Mouse (Mus musculus) MEL-GATA-1-ER (cell line): Measurements from ENCODE around the gene Phf14.
A peak's percentile ranks its signal among the peaks of the same experiment; 100 is the strongest.
"Not testable (repeated sequence)": the region's sequence is repeated elsewhere in the genome, so short reads cannot be mapped to it uniquely, and the experiment has no call there.

Experiments
- DNase-seq: peaks from one replicate; pipeline ENCODE4 v3.0.0-alpha.2; 2012; ENCODE audit warnings: low read depth; ENCODE audit errors: extremely low read depth

Phf14 gene

GRCm38 (mm10) chr6:12089439-12089992, 181.9 kb downstream of the Phf14 start:
- DNase-seq: no peak

GRCm38 (mm10) chr6:12095716-12096115, 188.1 kb downstream of the Phf14 start:
- DNase-seq: no peak

DNA sequence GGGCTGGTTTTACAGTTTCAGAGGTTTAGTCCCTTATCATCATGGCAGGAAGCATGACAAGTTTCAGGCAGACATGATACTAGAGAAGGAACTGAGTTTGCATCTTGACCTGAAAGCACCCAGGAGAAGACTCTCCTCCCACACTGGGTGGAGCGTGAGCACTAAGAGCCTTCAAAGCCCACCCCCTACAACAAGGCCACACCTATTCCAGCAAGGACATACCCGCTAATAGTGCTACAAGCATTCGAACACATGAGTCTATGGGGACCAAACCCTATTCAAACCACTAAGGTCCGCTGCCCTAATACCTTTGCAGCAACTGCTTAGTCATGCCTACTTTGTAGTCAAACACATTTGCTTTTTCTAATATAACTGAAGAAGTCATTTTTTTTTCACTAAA, 189.5 kb downstream of the Phf14 start:
- DNase-seq: no peak

- DNase-seq: no peak
These were observed 197.5 kb downstream of the Phf14 start for GRCm38 (mm10) chr6:12105144-12105543.

DNA sequence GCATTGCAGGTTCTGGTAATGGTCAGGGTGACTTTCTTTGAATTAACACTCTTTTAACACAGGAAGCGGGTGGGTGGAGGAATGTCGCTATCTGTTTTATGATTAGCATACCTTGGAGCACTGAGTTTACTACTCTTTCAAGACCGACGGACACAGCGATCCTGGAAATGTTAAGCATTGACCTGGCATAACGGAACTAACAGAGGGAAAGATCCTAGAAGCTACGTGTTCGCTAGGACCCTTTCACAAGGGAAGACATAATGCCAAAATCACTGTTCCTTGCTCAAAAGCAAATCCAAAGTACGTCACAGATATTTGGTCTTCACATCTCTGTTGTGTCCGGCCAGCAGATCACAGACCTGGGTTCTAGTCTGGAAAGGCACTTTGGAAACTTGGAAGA, 199.7 kb downstream of the Phf14 start:
- DNase-seq: no peak

GRCm38 (mm10) chr6:12107786-12108185, 200.2 kb downstream of the Phf14 start:
- no peak for DNase-seq

- DNase-seq: no peak
These were observed 209.6 kb downstream of the Phf14 start for GRCm38 (mm10) chr6:12116926-12117818.

DNA sequence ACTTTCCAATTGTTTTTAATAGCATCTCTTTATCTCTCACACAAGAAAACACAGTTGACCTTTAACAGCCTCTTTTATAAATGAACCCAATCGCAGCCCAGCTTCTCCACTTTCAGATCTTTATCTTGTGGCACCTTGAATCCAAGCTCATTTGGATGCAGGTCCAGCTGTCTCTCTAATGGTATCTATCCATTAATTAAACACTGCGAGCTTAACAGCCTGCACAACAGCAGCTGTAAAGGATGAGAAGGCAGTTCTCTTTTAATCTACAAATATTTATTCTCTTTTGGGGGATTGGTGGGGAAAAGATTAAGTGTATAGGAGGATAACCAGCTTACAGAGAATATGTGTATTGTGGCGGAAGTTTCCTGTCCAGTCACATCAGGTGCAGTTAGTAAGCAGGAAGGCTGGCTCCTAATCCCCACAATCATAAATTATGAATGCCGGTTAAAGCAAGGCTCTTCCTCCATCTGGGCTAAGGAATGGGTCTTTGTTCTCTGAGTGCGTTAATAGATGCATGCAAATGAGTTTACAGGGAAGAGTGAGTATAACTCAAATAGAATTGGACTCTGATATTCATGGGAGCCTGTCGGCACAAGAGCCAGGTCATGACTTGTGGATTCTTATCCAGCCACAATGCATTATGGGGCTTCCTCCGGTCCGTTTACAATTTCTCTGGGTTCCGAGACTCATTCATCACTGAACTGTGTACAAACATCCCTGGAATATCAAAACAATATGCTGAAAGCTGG, 210.4 kb downstream of the Phf14 start:
- no peak for DNase-seq

DNA sequence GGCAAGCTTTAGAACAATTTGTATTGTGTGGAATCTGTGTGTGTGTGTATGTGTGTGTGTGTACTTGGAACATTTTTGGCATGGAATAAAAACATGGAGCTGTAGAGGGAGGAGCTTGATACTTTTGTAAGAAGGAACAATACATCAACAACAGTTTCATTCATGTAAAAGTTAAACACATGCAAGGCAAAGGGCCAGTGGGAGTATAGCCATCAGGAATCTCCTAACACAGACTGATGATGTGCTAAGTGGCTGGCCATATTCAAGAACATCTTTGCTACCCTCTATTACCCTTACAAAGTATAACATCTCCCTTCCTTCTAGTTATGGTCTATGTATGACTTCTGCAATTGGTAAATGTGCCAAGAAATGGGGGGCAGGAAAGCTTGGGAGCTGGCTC, 215.2 kb downstream of the Phf14 start:
- DNase-seq: no peak

- peak; percentile 63 for DNase-seq
These were observed 217.6 kb downstream of the Phf14 start for GRCm38 (mm10) chr6:12125031-12125803.

DNA sequence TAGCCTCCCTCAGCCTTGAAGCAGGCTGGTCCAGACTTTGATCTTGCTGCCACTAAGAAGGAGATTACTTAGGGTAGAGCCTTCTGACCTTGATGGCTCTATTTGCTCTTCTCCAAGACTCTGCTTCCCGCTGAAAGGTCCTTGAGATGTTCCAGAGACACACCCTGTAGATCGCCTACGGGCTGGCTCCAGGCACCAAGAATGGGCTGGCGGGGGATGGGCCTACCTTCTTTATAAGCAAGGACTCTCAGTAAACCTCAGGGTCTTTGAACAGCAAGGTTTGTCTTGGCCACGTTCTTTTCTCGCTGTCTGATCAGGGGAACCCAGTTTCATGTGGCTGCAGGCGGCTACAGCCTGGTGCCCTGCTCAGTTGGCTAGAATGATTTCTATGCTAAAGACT, 219.0 kb downstream of the Phf14 start:
- not testable (repeated sequence) for DNase-seq

DNA sequence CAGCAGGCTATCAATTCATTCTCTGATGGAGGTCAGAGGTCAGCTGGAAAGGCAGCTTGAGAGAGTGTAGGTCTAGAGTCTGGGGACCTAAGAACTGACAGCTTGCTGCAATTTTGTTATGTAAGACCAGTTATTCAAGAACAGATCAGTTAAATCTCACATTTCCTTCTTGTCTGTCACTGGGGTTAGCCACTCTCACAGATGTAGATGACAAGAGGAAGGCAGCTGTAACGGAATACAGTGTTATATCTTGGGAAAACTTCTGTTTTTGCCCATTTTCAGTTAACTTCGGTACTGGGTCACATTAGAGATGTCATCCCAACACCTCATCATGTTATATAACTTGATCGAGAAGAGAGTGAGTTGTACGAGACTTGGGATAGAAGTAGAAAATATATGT, 219.7 kb downstream of the Phf14 start:
- no peak for DNase-seq
